Mouse (Mus musculus) frontal cortex, postnatal 36 days (tissue): ENCODE measurements around the gene Scaf1.
"Not testable (repeated sequence)": the region's sequence is repeated elsewhere in the genome, so short reads cannot be mapped to it uniquely, and the experiment has no call there.

ENCODE experiments used
- DNase-seq, 2 experiments: peaks; one replicate each; pipeline ENCODE4 v3.0.0; 2022; ENCODE audit warnings: low spot score in 2 of 2

Scaf1 gene

GRCm38 (mm10) chr7:45045741-45046140 lies 29.6 kb upstream of the Scaf1 start:
- no peak for DNase-seq

GRCm38 (mm10) chr7:45043307-45043706 lies 27.1 kb upstream of the Scaf1 start:
- no peak for DNase-seq

- no peak for DNase-seq
These were observed 24.7 kb upstream of the Scaf1 start for GRCm38 (mm10) chr7:45040851-45041250.

- DNase-seq, result no peak
These were observed 22.2 kb upstream of the Scaf1 start for GRCm38 (mm10) chr7:45038411-45038810.

GRCm38 (mm10) chr7:45037720-45038361 lies 21.7 kb upstream of the Scaf1 start:
- no peak for DNase-seq

- no peak for DNase-seq
These were observed 20.5 kb upstream of the Scaf1 start for GRCm38 (mm10) chr7:45036702-45037101.

- no peak for DNase-seq
These were observed 19.5 kb upstream of the Scaf1 start for GRCm38 (mm10) chr7:45035631-45036030.

- DNase-seq, result no peak
These were observed 17.7 kb upstream of the Scaf1 start for GRCm38 (mm10) chr7:45033722-45034359.

- no peak for DNase-seq
These were observed 14.7 kb upstream of the Scaf1 start for GRCm38 (mm10) chr7:45030857-45031256.

- no peak for DNase-seq
These were observed 13.8 kb upstream of the Scaf1 start for GRCm38 (mm10) chr7:45029995-45030394.

GRCm38 (mm10) chr7:45028351-45028750 lies 12.2 kb upstream of the Scaf1 start:
- no peak for DNase-seq

GRCm38 (mm10) chr7:45027761-45028160 lies 11.6 kb upstream of the Scaf1 start:
- no peak for DNase-seq

GRCm38 (mm10) chr7:45026256-45026655 lies 10.1 kb upstream of the Scaf1 start:
- no peak for DNase-seq

- DNase-seq, result no peak
These were observed 9.5 kb upstream of the Scaf1 start for GRCm38 (mm10) chr7:45025601-45026220.

- DNase-seq, result no peak
These were observed 8.4 kb upstream of the Scaf1 start for GRCm38 (mm10) chr7:45024281-45025248.

- not testable (repeated sequence) for DNase-seq
These were observed 7.5 kb upstream of the Scaf1 start for GRCm38 (mm10) chr7:45023711-45024110.

- DNase-seq, result no peak
These were observed 4.1 kb upstream of the Scaf1 start for GRCm38 (mm10) chr7:45020225-45020624.

GRCm38 (mm10) chr7:45019031-45019571 lies 2.9 kb upstream of the Scaf1 start:
- no peak for DNase-seq

GRCm38 (mm10) chr7:45017242-45018061 lies 1.3 kb upstream of the Scaf1 start, which contains the start of gene Rras:
Gene Rras (plus strand): TSS chr7:45017961.
- DNase-seq, result peak; percentile 81 to 87

GRCm38 (mm10) chr7:45016761-45017160 lies 598 bp upstream of the Scaf1 start:
- DNase-seq, result no peak
